Mouse (Mus musculus) bone marrow macrophage, adult 2 months (primary cell): ENCODE measurements around the gene Unc5cl.

Source experiments
- CTCF ChIP-seq: IDR thresholded peaks from 2 replicates; pipeline ENCODE4 v1.5.1; 2012; ENCODE audit warnings: low read depth, mild to moderate bottlenecking, low read length, moderate library complexity
- POLR2A ChIP-seq: IDR thresholded peaks from 2 replicates; pipeline ENCODE4 v1.6.1; 2012; ENCODE audit warnings: mild to moderate bottlenecking, low read depth, low read length, borderline replicate concordance

GRCm38 (mm10) chr17:48430394-48430793 is 24.3 kb upstream of the Unc5cl start:
- TF ChIP-seq POLR2A (no peak), CTCF (no peak)
